Mouse (Mus musculus) intestine, embryonic 14.5 days (tissue): ENCODE measurements around the gene Col26a1. TPM values are rescaled to one million over a fixed set of nuclear protein-coding genes. Genes with fewer than 3 reads are reported as not detected.

Source experiments
- ATAC-seq: fragments of 200-750 bp; cut with Nextera tagmentation; replicated peaks from 2 replicates; pipeline ENCODE4 v1.8.0; 2017; ENCODE audit warnings: low read depth, moderate number of reproducible peaks, moderate TSS enrichment, moderate library complexity; ENCODE audit not compliant: low FRiP score, low TSS enrichment
- DNase-seq: peaks from one replicate; pipeline ENCODE4 v3.0.0-alpha.2; 2018; ENCODE audit warnings: low spot score
- H3K27ac ChIP-seq: fragments of 300-500 bp; sonication (generic); 2 replicates; pipeline ENCODE4 v1.5.1; 2014; ENCODE audit warnings: low read depth, mild to moderate bottlenecking, control low read depth
- H3K27me3 ChIP-seq: fragments of 300-500 bp; sonication (generic); replicated peaks from 2 replicates; pipeline ENCODE4 v1.6.1; 2014; ENCODE audit warnings: low read length, control low read depth; ENCODE audit not compliant: control insufficient read depth, insufficient read depth
- H3K36me3 ChIP-seq: fragments of 300-500 bp; sonication (generic); 2 replicates; pipeline ENCODE4 v1.6.1; 2014; ENCODE audit warnings: low read length, control low read depth; ENCODE audit not compliant: control insufficient read depth, insufficient read depth
- H3K4me1 ChIP-seq: fragments of 300-500 bp; sonication (generic); replicated peaks from 2 replicates; pipeline ENCODE4 v1.6.1; 2014; ENCODE audit warnings: low read length, control low read depth, mixed read lengths; ENCODE audit not compliant: control insufficient read depth, insufficient read depth
- H3K4me2 ChIP-seq: fragments of 300-500 bp; sonication (generic); 2 replicates; pipeline ENCODE4 v1.6.1; 2014; ENCODE audit warnings: low read length
- H3K4me3 ChIP-seq: fragments of 300-500 bp; sonication (generic); 2 replicates; pipeline ENCODE4 v1.5.1; 2014; ENCODE audit warnings: low read depth, low read length, control low read depth, mixed read lengths
- H3K9ac ChIP-seq: fragments of 300-500 bp; sonication (generic); 2 replicates; pipeline ENCODE4 v1.6.1; 2014; ENCODE audit warnings: mild to moderate bottlenecking, low read length
- H3K9me3 ChIP-seq: fragments of 300-500 bp; sonication (generic); 2 replicates; pipeline ENCODE4 v1.6.1; 2016; ENCODE audit warnings: low read length, control low read depth; ENCODE audit not compliant: control insufficient read depth
- WGBS: fragments of 180-500 bp; shearing (Covaris S2); extraction: QIAGEN DNeasy Blood & Tissue Kit; methylation state at CpG from one replicate; pipeline ENCODE4 v1.1.7; 2014; 5-methylcytosine and 5-hydroxymethylcytosine counted together
- polyA plus RNA-seq: library from polyadenylated mRNA; unstranded; fragments of >200 nt; fragmentation: Nextera tagmentation; extraction: Ambion mirVana; gene quantifications from 2 replicates; pipeline ENCODE4 v1.2.1, GENCODE M21; 2014

Gene Col26a1
- polyA plus RNA-seq, 1 experiment from 2014 or later: 10.4 TPM

- H3K9me3 ChIP-seq: no peaks in the 10 kb centered on the region
- ATAC-seq: no peak
- no peaks in the 10 kb centered on the region for H3K27me3 ChIP-seq
- DNase-seq: no peak
- 83% methylated on average over 4 of the region's 4 CpGs for WGBS
- H3K4me2 ChIP-seq: no peak within 1 kb of the TSS
- no peaks in the 10 kb centered on the region for H3K4me1 ChIP-seq
- no peak within 1 kb of the TSS for H3K9ac ChIP-seq
- no peak within 1 kb of the TSS for H3K27ac ChIP-seq
- no peak within 1 kb of the TSS for H3K4me3 ChIP-seq
- no peaks in the 10 kb centered on the region for H3K36me3 ChIP-seq
Measured at GRCm38 (mm10) chr5:136692784-136693183, 190.2 kb downstream of the Col26a1 start, which contains the start of gene Myl10. Gene Myl10, plus strand, starts transcription at chr5:136693146.

Other genes with a start within 250 kb of the Col26a1 start
- gene Myl10, start 190.1 kb downstream of the Col26a1 start, polyA plus RNA-seq: not detected in 2 replicates
- gene Ift22, start 24.9 kb upstream of the Col26a1 start, polyA plus RNA-seq: 59.4 and 71.7 TPM in 2 replicates
- gene Fis1, start 70.1 kb upstream of the Col26a1 start, polyA plus RNA-seq: 309 and 315 TPM in 2 replicates
- 12.7 and 18.4 TPM in 2 replicates for gene Cldn15, start 83.4 kb upstream of the Col26a1 start, polyA plus RNA-seq
- gene Plod3, start 103.8 kb upstream of the Col26a1 start, polyA plus RNA-seq: 42.0 and 44.1 TPM in 2 replicates
- 102 and 104 TPM in 2 replicates for gene Znhit1, start 104.8 kb upstream of the Col26a1 start, polyA plus RNA-seq
- 0.36 and 0.53 TPM in 2 replicates for gene Vgf, start 143.2 kb upstream of the Col26a1 start, polyA plus RNA-seq
- 188 and 189 TPM in 2 replicates for gene Ap1s1, start 162.9 kb upstream of the Col26a1 start, polyA plus RNA-seq
- 0.34 and 0.36 TPM in 2 replicates for gene Serpine1, start 189.1 kb upstream of the Col26a1 start, polyA plus RNA-seq
- gene Trim56, start 233.0 kb upstream of the Col26a1 start, polyA plus RNA-seq: 8.5 and 9.7 TPM in 2 replicates